Mouse (Mus musculus): ENCODE results near the gene Fhit.

DNA sequence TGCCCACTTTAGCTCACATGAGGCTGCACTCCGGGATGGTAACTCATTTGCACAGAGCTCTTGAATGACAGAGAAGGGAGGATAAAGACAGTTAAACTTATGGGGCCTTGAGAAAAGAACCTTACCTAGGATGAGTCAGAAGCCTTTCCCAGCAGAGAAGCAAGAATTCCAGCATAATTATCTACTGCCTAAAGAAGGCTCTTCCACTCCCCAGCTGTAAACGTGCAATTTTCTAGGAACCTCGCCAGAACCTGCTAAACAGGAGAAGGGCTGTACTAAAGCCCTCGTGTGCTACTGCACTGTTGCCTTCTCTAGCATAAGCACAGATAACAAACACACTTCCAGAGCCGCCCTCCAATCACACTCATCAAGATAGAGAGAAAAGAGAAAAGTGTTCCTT is 709.6 kb downstream of the Fhit start:
- TF ChIP-seq CTCF (IDR thresholded peaks at IDR 0.05; ENCODE audit: control insufficient read depth, insufficient read depth, low read length), result no peak
- TF ChIP-seq POLR2A (IDR thresholded peaks at IDR 0.05; ENCODE audit: borderline replicate concordance, control insufficient read depth, low read depth, low read length), result no peak

Measured in bone marrow, adult 2 months (tissue).